Mouse (Mus musculus) liver, embryonic 11.5 days (tissue): ENCODE measurements around the gene Btnl1. TPM values are rescaled to one million over a fixed set of nuclear protein-coding genes. Genes with fewer than 3 reads are reported as not detected.
A peak's percentile ranks its signal among the peaks of the same experiment; 100 is the strongest.

Experiments used
- ATAC-seq: fragments of 200-750 bp; cut with Nextera tagmentation; replicated peaks from 2 replicates; pipeline ENCODE4 v1.8.0; 2017; ENCODE audit warnings: moderate number of reproducible peaks, mild to moderate bottlenecking, moderate TSS enrichment, moderate library complexity; ENCODE audit not compliant: low FRiP score
- DNase-seq: peaks from one replicate; pipeline ENCODE4 v3.0.0-alpha.2; 2017; ENCODE audit warnings: low spot score
- H3K27ac ChIP-seq: fragments of 300-500 bp; sonication (generic); 2 replicates; pipeline ENCODE4 v1.5.1; 2014; ENCODE audit warnings: mild to moderate bottlenecking, low read depth, low read length, control low read depth
- H3K27me3 ChIP-seq: fragments of 300-500 bp; sonication (generic); replicated peaks from 2 replicates; pipeline ENCODE4 v1.6.1; 2014; ENCODE audit warnings: low read length, mixed read lengths; ENCODE audit not compliant: control insufficient read depth, insufficient read depth
- H3K36me3 ChIP-seq: fragments of 300-500 bp; sonication (generic); 2 replicates; pipeline ENCODE4 v1.6.1; 2014; ENCODE audit warnings: mild to moderate bottlenecking, low read length, moderate library complexity, mixed read lengths; ENCODE audit not compliant: control insufficient read depth, insufficient read depth
- H3K4me1 ChIP-seq: fragments of 300-500 bp; sonication (generic); replicated peaks from 2 replicates; pipeline ENCODE4 v1.6.1; 2014; ENCODE audit warnings: low read length, mixed read lengths; ENCODE audit not compliant: control insufficient read depth, insufficient read depth
- H3K4me2 ChIP-seq: fragments of 300-500 bp; sonication (generic); 2 replicates; pipeline ENCODE4 v1.6.1; 2014; ENCODE audit warnings: mild to moderate bottlenecking, control low read depth, moderate library complexity
- H3K4me3 ChIP-seq: fragments of 300-500 bp; sonication (generic); 2 replicates; pipeline ENCODE4 v1.5.1; 2014; ENCODE audit warnings: low read depth, low read length, control low read depth
- H3K9ac ChIP-seq: fragments of 300-500 bp; sonication (generic); 2 replicates; pipeline ENCODE4 v1.6.1; 2014; ENCODE audit warnings: low read depth, low read length, control low read depth
- H3K9me3 ChIP-seq: fragments of 300-500 bp; sonication (generic); 2 replicates; pipeline ENCODE4 v1.6.1; 2016; ENCODE audit warnings: low read length, inconsistent platforms, mixed read lengths; ENCODE audit not compliant: control insufficient read depth
- WGBS: fragments of 180-500 bp; shearing (Covaris S2); extraction: QIAGEN DNeasy Blood & Tissue Kit; methylation state at CpG from one replicate; pipeline ENCODE4 v1.1.7; 2014; 5-methylcytosine and 5-hydroxymethylcytosine counted together
- polyA plus RNA-seq: library from polyadenylated mRNA; unstranded; fragments of >200 nt; fragmentation: Nextera tagmentation; extraction: Ambion mirVana; gene quantifications from 2 replicates; pipeline ENCODE4 v1.2.1, GENCODE M21; 2014

The Btnl1 gene
- polyA plus RNA-seq, 1 experiment from 2014 or later, result not detected

- Histone ChIP-seq H3K9ac (no peak overlapping the region), H3K36me3 (no peaks in the 10 kb centered on the region), H3K4me3 (peak overlapping the region; percentile 27; the same call in 1 of the 2 replicates), H3K4me1 (no peaks in the 10 kb centered on the region), H3K27ac (no peak overlapping the region), H3K27me3 (peaks cover 12% of the 10 kb centered on the region), H3K4me2 (peak overlapping the region; percentile 61), H3K9me3 (no peaks in the 10 kb centered on the region)
- no peak for ATAC-seq
- DNase-seq, result peak; percentile 48
- 3% methylated on average over 24 of the region's 24 CpGs for WGBS
Measured at GRCm38 (mm10) chr17:34392321-34392720, 15.4 kb downstream of the Btnl1 start.

DNA sequence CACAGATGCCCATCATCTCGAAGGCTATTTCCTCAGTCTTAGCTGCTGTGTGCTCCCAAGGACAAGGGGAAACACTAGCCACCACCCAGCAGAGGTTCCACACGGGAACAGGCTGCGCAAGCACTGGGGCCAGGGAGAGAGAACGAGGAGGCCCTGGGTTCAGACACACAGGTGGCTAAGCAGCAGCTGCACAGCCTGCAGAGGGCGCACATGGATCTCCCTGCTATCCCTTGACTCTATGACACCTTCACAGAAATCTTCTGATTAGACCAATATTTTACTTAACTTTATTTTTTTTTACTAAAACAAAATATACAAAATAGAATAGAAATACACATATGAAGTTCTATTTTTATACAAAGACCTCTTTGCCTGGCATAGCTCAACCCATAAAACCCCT, 20.4 kb downstream of the Btnl1 start:
- 61% methylated on average over 5 of the region's 5 CpGs for WGBS

DNA sequence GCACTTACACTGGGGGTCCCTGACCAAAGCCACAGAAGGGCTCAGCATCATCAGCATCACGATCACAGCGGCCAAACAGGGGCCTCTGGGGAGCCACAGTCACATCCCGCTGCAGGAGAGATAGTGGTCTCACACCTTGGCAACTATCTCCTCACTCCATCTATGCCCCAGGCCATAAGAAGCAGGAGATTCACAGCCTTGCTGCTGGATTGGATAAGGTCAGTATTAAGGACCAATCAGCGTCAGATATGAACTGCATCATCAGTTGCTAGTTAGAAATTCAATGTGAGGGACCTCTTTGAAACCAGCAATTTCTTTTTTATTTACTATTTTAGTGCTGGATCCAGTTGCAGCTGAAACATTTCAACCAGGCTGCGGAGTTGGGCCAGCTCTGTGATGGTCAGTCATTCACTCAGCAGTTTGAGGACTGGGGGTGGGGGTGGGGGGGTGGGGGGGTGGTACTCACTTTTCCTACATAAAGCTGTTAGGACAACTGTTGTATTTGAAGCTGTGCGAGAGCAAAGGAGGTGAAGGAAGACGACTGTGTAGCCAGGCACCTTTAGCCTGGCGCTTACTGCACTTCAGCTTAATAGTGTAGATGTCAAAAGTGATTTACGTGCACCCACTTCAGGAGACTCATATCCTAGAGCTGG, 21.3 kb downstream of the Btnl1 start:
- H3K4me2 ChIP-seq, result peak overlapping the region; percentile 79
- no peak for DNase-seq
- no peak overlapping the region for H3K9ac ChIP-seq
- 12% methylated on average over 9 of the region's 9 CpGs for WGBS
- H3K9me3 ChIP-seq, result no peaks in the 10 kb centered on the region
- no peaks in the 10 kb centered on the region for H3K36me3 ChIP-seq
- H3K4me1 ChIP-seq, result no peaks in the 10 kb centered on the region
- no peak for ATAC-seq
- peak overlapping the region; percentile 57 for H3K4me3 ChIP-seq
- no peak overlapping the region for H3K27ac ChIP-seq
- peaks cover 11% of the 10 kb centered on the region; the same call in 1 of the 2 replicates for H3K27me3 ChIP-seq

More for the DNA sequence above, 20.4 kb downstream of the Btnl1 start:
- no peak overlapping the region for H3K4me3 ChIP-seq
- peaks cover 11% of the 10 kb centered on the region; the same call in 1 of the 2 replicates for H3K27me3 ChIP-seq
- no peak overlapping the region for H3K9ac ChIP-seq
- no peak overlapping the region for H3K27ac ChIP-seq
- no peaks in the 10 kb centered on the region for H3K4me1 ChIP-seq
- no peak for DNase-seq
- no peak overlapping the region for H3K4me2 ChIP-seq
- H3K9me3 ChIP-seq, result no peaks in the 10 kb centered on the region
- no peak for ATAC-seq
- H3K36me3 ChIP-seq, result no peaks in the 10 kb centered on the region

GRCm38 (mm10) chr17:34398711-34399393, 21.9 kb downstream of the Btnl1 start, which contains the start of gene BC051142:
Gene BC051142, plus strand, starts transcription at chr17:34398820.
- Histone ChIP-seq H3K36me3 (no peaks in the 10 kb centered on the region), H3K27ac (no peak within 1 kb of the TSS), H3K27me3 (peaks cover 11% of the 10 kb centered on the region; the same call in 1 of the 2 replicates), H3K9ac (peak within 1 kb of the TSS; percentile 62), H3K4me1 (no peaks in the 10 kb centered on the region), H3K9me3 (no peaks in the 10 kb centered on the region), H3K4me3 (peak within 1 kb of the TSS; percentile 57), H3K4me2 (peak within 1 kb of the TSS; percentile 79)
- 6% methylated on average over 34 of the region's 34 CpGs for WGBS
- DNase-seq (peak; percentile 75), ATAC-seq (peak; percentile 81)

DNA sequence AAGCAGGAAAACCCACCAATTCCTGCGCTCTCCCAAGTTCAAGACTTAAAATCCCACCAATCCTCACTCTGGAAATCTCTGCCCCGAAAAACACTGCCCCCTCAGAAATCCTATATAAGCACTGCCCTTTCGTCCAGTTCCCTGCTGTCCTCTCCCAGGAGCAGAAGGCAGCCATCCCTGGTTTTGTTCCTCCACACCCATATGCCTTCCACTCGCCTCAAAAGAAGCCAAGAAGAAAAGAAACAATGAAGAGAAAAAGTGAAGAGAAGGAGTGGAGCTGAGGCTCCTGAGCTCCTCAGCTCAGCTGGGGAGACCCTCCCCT, 22.4 kb downstream of the Btnl1 start:
- ATAC-seq (no peak), DNase-seq (no peak)
- Histone ChIP-seq H3K27ac (no peak overlapping the region), H3K9ac (no peak overlapping the region), H3K36me3 (no peaks in the 10 kb centered on the region), H3K9me3 (no peaks in the 10 kb centered on the region), H3K4me1 (no peaks in the 10 kb centered on the region), H3K27me3 (peaks cover 11% of the 10 kb centered on the region; the same call in 1 of the 2 replicates), H3K4me3 (peak overlapping the region; percentile 57), H3K4me2 (peak overlapping the region; percentile 79)
- WGBS, result 52% methylated on average over 4 of the region's 4 CpGs

DNA sequence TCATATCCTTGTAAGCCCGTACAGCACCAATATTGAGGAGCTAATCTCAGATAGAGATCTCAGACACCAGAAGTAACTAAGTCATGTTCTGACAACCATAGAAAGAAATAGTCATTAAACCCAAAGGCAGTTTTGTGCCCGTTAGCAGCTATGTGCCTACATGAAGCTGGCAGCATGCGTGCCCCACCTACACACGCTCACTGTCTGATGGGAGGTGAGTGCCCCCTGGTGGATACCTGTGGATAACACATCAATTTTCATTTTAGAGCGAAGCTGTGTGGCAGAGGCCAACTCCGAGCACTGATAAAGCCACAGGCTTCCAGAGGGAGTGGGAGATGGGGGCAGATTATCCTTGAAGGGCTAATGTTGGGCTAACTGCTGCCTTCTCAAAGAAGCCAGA, 34.2 kb downstream of the Btnl1 start:
- Histone ChIP-seq H3K4me2 (no peak overlapping the region), H3K9me3 (no peaks in the 10 kb centered on the region), H3K4me1 (no peaks in the 10 kb centered on the region), H3K27me3 (0 out of 2 replicates have a peak, but pooled peaks cover 3% of the 10 kb centered on the region), H3K4me3 (no peak overlapping the region), H3K27ac (no peak overlapping the region), H3K36me3 (no peaks in the 10 kb centered on the region), H3K9ac (no peak overlapping the region)
- WGBS, result 22% methylated on average over 6 of the region's 6 CpGs
- DNase-seq (peak; percentile 41), ATAC-seq (no peak)

DNA sequence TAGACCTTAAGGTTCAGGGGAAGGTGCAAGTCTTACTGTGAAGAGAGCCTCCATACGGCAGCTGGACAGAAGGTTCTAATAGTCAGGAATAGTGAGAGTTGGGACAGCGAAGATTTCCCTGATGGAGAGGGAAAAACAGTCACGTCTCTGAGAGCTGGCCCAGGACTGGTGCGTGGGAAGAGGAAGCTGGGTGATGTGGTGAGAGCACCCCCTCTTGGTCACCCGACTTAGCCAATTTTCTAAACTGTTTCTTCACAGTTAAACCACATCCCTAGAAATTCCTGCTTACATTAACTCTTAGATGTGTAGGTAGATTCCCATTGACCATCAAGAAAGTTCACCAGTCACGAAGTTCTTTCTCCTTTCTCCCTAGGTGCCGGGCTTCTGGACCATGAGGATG, 43.1 kb downstream of the Btnl1 start:
- Histone ChIP-seq H3K27ac (no peak overlapping the region), H3K36me3 (no peaks in the 10 kb centered on the region), H3K9ac (no peak overlapping the region), H3K4me3 (no peak overlapping the region), H3K4me2 (no peak overlapping the region), H3K4me1 (no peaks in the 10 kb centered on the region), H3K27me3 (no peaks in the 10 kb centered on the region), H3K9me3 (no peaks in the 10 kb centered on the region)
- no peak for ATAC-seq
- 63% methylated on average over 7 of the region's 7 CpGs for WGBS
- DNase-seq, result no peak

DNA sequence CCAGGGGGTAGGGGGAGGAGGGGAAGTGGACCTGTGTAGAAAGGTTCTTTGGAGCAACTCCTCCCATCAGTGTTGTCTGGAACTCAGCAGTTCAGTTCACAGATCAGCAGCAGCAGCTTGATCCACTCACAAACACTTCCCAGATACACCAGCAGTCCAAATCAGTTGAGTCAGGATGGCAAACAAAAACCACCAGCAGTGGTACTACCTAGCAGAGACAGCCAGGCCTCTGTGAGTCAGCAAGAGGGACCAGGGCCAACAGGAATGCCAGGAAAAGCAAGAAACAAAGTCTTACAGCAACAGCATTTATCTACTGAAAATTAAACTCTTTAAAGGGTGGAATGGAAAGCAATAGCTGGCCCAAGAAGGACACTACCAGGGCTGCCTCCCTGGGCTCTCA, 50.7 kb downstream of the Btnl1 start:
- Histone ChIP-seq H3K4me1 (no peaks in the 10 kb centered on the region), H3K36me3 (no peaks in the 10 kb centered on the region), H3K27me3 (no peaks in the 10 kb centered on the region), H3K9ac (no peak overlapping the region), H3K4me2 (no peak overlapping the region), H3K9me3 (no peaks in the 10 kb centered on the region), H3K27ac (no peak overlapping the region), H3K4me3 (no peak overlapping the region)
- DNase-seq (no peak), ATAC-seq (no peak)
